Mouse (Mus musculus) cerebellum, adult (tissue): ENCODE measurements around the gene Arhgap42.

Source experiments
- ATAC-seq: cut with Nextera tagmentation; 2 replicates; pipeline ENCODE4 v1.9.2; 2017; ENCODE audit warnings: mild to moderate bottlenecking, moderate library complexity, mixed read lengths; ENCODE audit not compliant: insufficient number of reproducible peaks, low FRiP score, low TSS enrichment

Arhgap42 gene

GRCm38 (mm10) chr9:9154636-9155035 lies 84.3 kb downstream of the Arhgap42 start:
- no peak for ATAC-seq

GRCm38 (mm10) chr9:9144301-9145121 lies 94.4 kb downstream of the Arhgap42 start:
- no peak for ATAC-seq

- ATAC-seq: no peak
Measured at GRCm38 (mm10) chr9:9143102-9143501, 95.8 kb downstream of the Arhgap42 start.

- no peak for ATAC-seq
Measured at GRCm38 (mm10) chr9:9142561-9142960, 96.3 kb downstream of the Arhgap42 start.

GRCm38 (mm10) chr9:9142144-9142543 lies 96.8 kb downstream of the Arhgap42 start:
- no peak for ATAC-seq

- no peak for ATAC-seq
Measured at GRCm38 (mm10) chr9:9128996-9129694, 109.8 kb downstream of the Arhgap42 start.

GRCm38 (mm10) chr9:9127041-9127755 lies 111.7 kb downstream of the Arhgap42 start:
- no peak for ATAC-seq

- no peak for ATAC-seq
Measured at GRCm38 (mm10) chr9:9124156-9124555, 114.7 kb downstream of the Arhgap42 start.

GRCm38 (mm10) chr9:9114266-9114665 lies 124.6 kb downstream of the Arhgap42 start:
- ATAC-seq: no peak

- ATAC-seq: no peak
Measured at GRCm38 (mm10) chr9:9113847-9114246, 125.1 kb downstream of the Arhgap42 start.

- no peak for ATAC-seq
Measured at GRCm38 (mm10) chr9:9112921-9113320, 126.0 kb downstream of the Arhgap42 start.

GRCm38 (mm10) chr9:9107697-9108096 lies 131.2 kb downstream of the Arhgap42 start:
- no peak for ATAC-seq

GRCm38 (mm10) chr9:9104761-9105160 lies 134.1 kb downstream of the Arhgap42 start:
- no peak for ATAC-seq

GRCm38 (mm10) chr9:9102158-9102514 lies 136.8 kb downstream of the Arhgap42 start:
- no peak for ATAC-seq

- no peak for ATAC-seq
Measured at GRCm38 (mm10) chr9:9101482-9102157, 137.3 kb downstream of the Arhgap42 start.

GRCm38 (mm10) chr9:9101055-9101454 lies 137.8 kb downstream of the Arhgap42 start:
- ATAC-seq: no peak

GRCm38 (mm10) chr9:9097835-9098234 lies 141.1 kb downstream of the Arhgap42 start:
- ATAC-seq: no peak

GRCm38 (mm10) chr9:9096761-9097160 lies 142.1 kb downstream of the Arhgap42 start:
- no peak for ATAC-seq

- ATAC-seq: no peak
Measured at GRCm38 (mm10) chr9:9093096-9093495, 145.8 kb downstream of the Arhgap42 start.

- ATAC-seq: no peak
Measured at GRCm38 (mm10) chr9:9083441-9083840, 155.5 kb downstream of the Arhgap42 start.

- no peak for ATAC-seq
Measured at GRCm38 (mm10) chr9:9052920-9053319, 186.0 kb downstream of the Arhgap42 start.
